Comparison of ENCODE assay signal across 34 mouse cellular contexts in genomic region chr7:4084161-4084560, GRCm38 (mm10). TPM values are rescaled to one million over a fixed set of nuclear protein-coding genes. Genes with fewer than 3 reads are reported as not detected.
A peak's percentile ranks its signal among the peaks of the same experiment; 100 is the strongest.
DNase-seq lines count a peak whose midpoint lies in the region; ATAC-seq and TF ChIP-seq lines count a peak whose summit lies in the region.
"Had no signal": no experiment of that assay in that cellular context is flagged by ENCODE, and none has a peak within 500 bp of the region (broad histone marks: within the 10 kb centered on the region; RNA-seq: fewer than 3 reads in every experiment).

No protein-coding gene starts in this region.

- DNase-seq in frontal cortex, postnatal 14 days (ENCODE audit: low spot score in 2 of 2), result no peak
- DNase-seq in brain, embryonic 14.5 days (ENCODE audit: low read depth), result peak; percentile 18
- peak; percentile 68 to 81 for DNase-seq in layer of hippocampus, adult 2 months (ENCODE audit: low spot score in 2 of 2)
- DNase-seq in layer of hippocampus, postnatal 14 days (ENCODE audit: low spot score in 2 of 2), result peak; percentile 50 to 82
- no peak for DNase-seq in adrenal gland, adult (ENCODE audit: inconsistent age in 2 of 2, low spot score in 1 of 2)
- no peak for DNase-seq in adrenal gland, postnatal 14 days
- DNase-seq in spleen, adult 12 weeks (ENCODE audit: low spot score), result no peak
- DNase-seq: adrenal gland, adult 2 months; adrenal gland, postnatal 25 days; B cell, adult 2 months; cerebellum, adult 11 months; cerebellum, adult 2 months; cerebellum, adult 9-11 months; cerebellum, postnatal 25 days; embryo, embryonic 11 days; gastrocnemius, postnatal 10 days; heart, adult 18-20 months; heart, postnatal 10 days; heart, postnatal 4 days had no signal

- no peak for TF ChIP-seq POLR2A in brain, embryonic 14.5 days (IDR thresholded peaks at IDR 0.05; ENCODE audit: borderline replicate concordance, extremely low read depth, insufficient read depth, insufficient read length, poor library complexity, severe bottlenecking)

- H3K4me3 ChIP-seq in layer of hippocampus, adult 2 months, result no peak overlapping the region
- H3K4me3 ChIP-seq: embryonic facial prominence, embryonic 10.5 days; embryonic facial prominence, embryonic 13.5 days; erythroblast, embryonic 14.5 days; forebrain, embryonic 13.5 days; heart, embryonic 12.5 days; heart, embryonic 15.5 days had no signal

- no peak overlapping the region for H3K27ac ChIP-seq in layer of hippocampus, adult 2 months
- H3K27ac ChIP-seq: embryonic facial prominence, embryonic 10.5 days; embryonic facial prominence, embryonic 13.5 days; forebrain, embryonic 13.5 days; heart, embryonic 15.5 days; hindbrain, embryonic 14.5 days; hindbrain, postnatal 0 days had no signal

- no peak for TF ChIP-seq CTCF in brain, embryonic 14.5 days (IDR thresholded peaks at IDR 0.05; ENCODE audit: borderline replicate concordance, extremely low read depth, insufficient read depth, insufficient read length)
- no peak for TF ChIP-seq CTCF in layer of hippocampus, adult 2 months (conservative IDR thresholded peaks at IDR 0.05)

- ATAC-seq in frontal cortex, adult (ENCODE audit: low TSS enrichment), result peak; percentile 36; the same call in 1 of the 2 replicates
- ATAC-seq: forebrain, embryonic 13.5 days; forebrain, embryonic 16.5 days; hindbrain, postnatal 0 days; inflammation-experienced regulatory T-cells, adult 6 months; intestine, embryonic 16.5 days; Patski had no signal

RNA-seq across cellular contexts. Expression of gene Lair1, which starts 21.2 kb away (rescaled TPM):
- 3.7 TPM in 2 replicates for polyA plus RNA-seq in brain, embryonic 14.5 days (2012; rRNA removed)
- 1 to 10 TPM; 5.2 to 7.1 TPM for total RNA-seq in layer of hippocampus, adult 2 months (2021)
- 1 to 10 TPM; 4.0 to 6.8 TPM for total RNA-seq in layer of hippocampus, postnatal 14 days (2021)
- total RNA-seq in adrenal gland, postnatal 14 days (2021), result 0.59 and 1.8 TPM in 2 replicates
- polyA plus RNA-seq: erythroblast, embryonic 14.5 days had no signal

RNA-seq across cellular contexts. Expression of gene Ttyh1, which starts 35.0 kb away (rescaled TPM):
- polyA plus RNA-seq in brain, embryonic 14.5 days (2012; rRNA removed), result 239 and 253 TPM in 2 replicates
- total RNA-seq in layer of hippocampus, adult 2 months (2021), result 100 to 1,000 TPM; 526 to 562 TPM
- total RNA-seq in layer of hippocampus, postnatal 14 days (2021), result 100 to 1,000 TPM; 671 to 757 TPM
- total RNA-seq in adrenal gland, postnatal 14 days (2021), result 5.2 and 5.6 TPM in 2 replicates
- total RNA-seq: common myeloid progenitor, adult 5-6 weeks had no signal
- polyA plus RNA-seq: erythroblast, embryonic 14.5 days; G1E had no signal

RNA-seq across cellular contexts. Expression of gene Leng8, which starts 52.7 kb away (rescaled TPM):
- 501 and 507 TPM in 2 replicates for polyA plus RNA-seq in brain, embryonic 14.5 days (2012; rRNA removed)
- 100 to 1,000 TPM; 189 to 218 TPM for total RNA-seq in layer of hippocampus, adult 2 months (2021)
- 100 to 1,000 TPM; 157 to 196 TPM for total RNA-seq in layer of hippocampus, postnatal 14 days (2021)
- total RNA-seq in adrenal gland, postnatal 14 days (2021), result 97.9 and 129 TPM in 2 replicates

Comparison
In these comparisons a context has a peak if more than half of its experiments do, and no peak if none do; other contexts are left out.
1. DNase-seq: peak in brain, embryonic 14.5 days (single experiment), layer of hippocampus, adult 2 months (2 of 2) and layer of hippocampus, postnatal 14 days (2 of 2); none in frontal cortex, postnatal 14 days (0 of 2), adrenal gland, adult (0 of 2), adrenal gland, postnatal 14 days (single experiment) and spleen, adult 12 weeks (single experiment).
2. RNA of gene Ttyh1, which starts 35.0 kb away (total RNA-seq): 671 to 757 TPM in layer of hippocampus, postnatal 14 days and 526 to 562 TPM in layer of hippocampus, adult 2 months; 5.2 to 5.6 TPM in adrenal gland, postnatal 14 days; every median in the first group is over 10 times any median in the second.